Mouse (Mus musculus) limb, embryonic 15.5 days (tissue): ENCODE measurements at regions not wholly inside any gene's neighbourhood (a gene's known extent, or its start where the extent isn't known, plus 50 kb on each side); places are given as distances from the start of the nearest gene placed in this dataset.

Source experiments
- ATAC-seq: fragments of 200-750 bp; cut with Nextera tagmentation; 2 replicates; pipeline ENCODE4 v1.8.0; 2017; ENCODE audit warnings: low read depth, moderate TSS enrichment; ENCODE audit not compliant: insufficient number of reproducible peaks, low FRiP score, low TSS enrichment
- H3K27ac ChIP-seq: fragments of 300-500 bp; sonication (generic); 2 replicates; pipeline ENCODE4 v1.5.1; 2015; ENCODE audit warnings: moderate library complexity, mild to moderate bottlenecking, inconsistent platforms
- H3K27me3 ChIP-seq: fragments of 300-500 bp; sonication (generic); 2 replicates; pipeline ENCODE4 v1.6.1; 2015; ENCODE audit warnings: inconsistent platforms
- H3K36me3 ChIP-seq: fragments of 300-500 bp; sonication (generic); 2 replicates; pipeline ENCODE4 v1.6.1; 2015; ENCODE audit warnings: inconsistent platforms
- H3K4me1 ChIP-seq: fragments of 300-500 bp; sonication (generic); 2 replicates; pipeline ENCODE4 v1.6.1; 2015; ENCODE audit warnings: inconsistent platforms
- H3K4me2 ChIP-seq: fragments of 300-500 bp; sonication (generic); 2 replicates; pipeline ENCODE4 v1.6.1; 2015; ENCODE audit warnings: mild to moderate bottlenecking, inconsistent platforms
- H3K4me3 ChIP-seq: fragments of 300-500 bp; sonication (generic); 2 replicates; pipeline ENCODE4 v1.5.1; 2015; ENCODE audit warnings: mild to moderate bottlenecking, inconsistent platforms
- H3K9ac ChIP-seq: fragments of 300-500 bp; sonication (generic); 2 replicates; pipeline ENCODE4 v1.6.1; 2015; ENCODE audit warnings: inconsistent platforms
- H3K9me3 ChIP-seq: fragments of 300-500 bp; sonication (generic); 2 replicates; pipeline ENCODE4 v1.6.1; 2016; ENCODE audit warnings: inconsistent platforms
- WGBS: fragments of 180-500 bp; shearing (Covaris S2); methylation state at CpG from one replicate; pipeline ENCODE4 v1.1.7; 2015; 5-methylcytosine and 5-hydroxymethylcytosine counted together

GRCm38 (mm10) chr13:69955503-69955902 is 153.3 kb downstream of the Med10 start:
- H3K4me3 ChIP-seq, result no peak overlapping the region
- no peaks in the 10 kb centered on the region for H3K4me1 ChIP-seq
- no peak overlapping the region for H3K9ac ChIP-seq
- H3K27me3 ChIP-seq, result no peaks in the 10 kb centered on the region
- no peaks in the 10 kb centered on the region for H3K36me3 ChIP-seq
- no peaks in the 10 kb centered on the region for H3K9me3 ChIP-seq
- H3K4me2 ChIP-seq, result no peak overlapping the region
- ATAC-seq, result no peak
- no peak overlapping the region for H3K27ac ChIP-seq
- WGBS, result 55% methylated on average over 2 of the region's 2 CpGs

DNA sequence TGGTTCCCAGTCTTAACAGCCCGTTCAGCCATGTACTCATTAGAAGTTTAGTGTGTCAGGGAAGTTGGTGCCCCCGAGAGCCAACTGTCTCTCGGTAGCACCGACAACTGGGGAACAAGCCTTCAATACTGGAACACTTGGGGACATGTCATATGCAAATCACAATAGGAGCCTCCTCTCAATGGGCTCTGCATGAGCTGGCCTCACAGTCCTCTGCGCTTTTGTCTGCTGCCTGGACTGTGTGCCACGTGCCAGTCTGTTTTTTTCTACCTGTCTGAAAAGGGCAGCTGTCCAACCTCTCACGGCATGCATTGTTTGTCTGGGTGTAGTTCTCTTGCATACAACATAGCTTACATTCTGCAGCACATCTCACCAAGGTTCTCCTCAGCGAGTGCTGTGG is 161.7 kb downstream of the Med10 start:
- Histone ChIP-seq H3K9ac (no peak overlapping the region), H3K4me3 (no peak overlapping the region), H3K27ac (no peak overlapping the region), H3K4me1 (no peaks in the 10 kb centered on the region), H3K36me3 (no peaks in the 10 kb centered on the region), H3K27me3 (no peaks in the 10 kb centered on the region), H3K9me3 (no peaks in the 10 kb centered on the region), H3K4me2 (no peak overlapping the region)
- ATAC-seq, result no peak
- 80% methylated on average over 8 of the region's 8 CpGs for WGBS

DNA sequence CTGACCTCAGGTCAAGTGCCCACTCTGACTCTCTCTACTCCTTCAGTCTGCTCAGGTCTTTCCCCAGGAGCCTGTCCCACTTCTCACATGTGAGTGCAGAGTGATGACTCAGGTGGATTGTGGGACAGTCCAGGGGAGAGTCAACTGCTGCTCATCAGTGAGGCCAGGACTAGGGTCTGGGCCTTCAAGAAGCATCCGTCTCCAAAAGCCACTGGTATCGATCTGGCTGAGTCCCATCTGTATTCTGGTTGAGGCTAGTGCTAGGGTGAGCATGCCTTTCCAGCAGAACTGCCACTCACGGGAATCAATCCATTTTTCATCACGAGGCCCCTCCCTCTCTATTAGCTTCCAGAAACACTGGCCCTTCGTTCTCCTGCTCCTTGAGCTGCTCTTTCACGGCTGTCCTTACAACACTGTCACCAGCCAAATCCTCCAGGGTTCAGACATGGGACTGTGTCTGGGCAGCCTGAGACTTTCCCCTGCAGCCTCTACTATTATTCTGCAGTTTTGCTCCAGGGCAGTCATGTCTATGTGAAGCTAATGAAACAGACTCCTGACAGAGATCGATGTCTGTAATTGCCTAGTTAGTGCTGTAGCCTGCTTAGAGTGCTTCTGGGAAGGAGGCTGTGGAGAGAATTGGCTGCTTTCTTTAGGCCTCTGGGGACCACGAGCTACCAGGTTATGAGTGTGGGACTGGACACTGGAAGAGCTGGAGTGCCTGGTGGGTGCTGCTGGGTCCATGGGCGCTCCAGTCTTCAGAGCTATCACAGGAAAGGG is 169.3 kb downstream of the Med10 start:
- H3K4me2 ChIP-seq, result no peak overlapping the region
- no peaks in the 10 kb centered on the region for H3K9me3 ChIP-seq
- no peak overlapping the region for H3K27ac ChIP-seq
- no peaks in the 10 kb centered on the region for H3K27me3 ChIP-seq
- no peaks in the 10 kb centered on the region for H3K4me1 ChIP-seq
- no peak overlapping the region for H3K4me3 ChIP-seq
- H3K36me3 ChIP-seq, result no peaks in the 10 kb centered on the region
- WGBS, result 61% methylated on average over 9 of the region's 9 CpGs
- no peak overlapping the region for H3K9ac ChIP-seq
- no peak for ATAC-seq

- Histone ChIP-seq H3K4me1 (no peaks in the 10 kb centered on the region), H3K9ac (no peak overlapping the region), H3K36me3 (no peaks in the 10 kb centered on the region), H3K9me3 (no peaks in the 10 kb centered on the region), H3K4me2 (no peak overlapping the region), H3K4me3 (no peak overlapping the region), H3K27me3 (no peaks in the 10 kb centered on the region), H3K27ac (no peak overlapping the region)
- ATAC-seq, result no peak
- 80% methylated on average over 5 of the region's 5 CpGs for WGBS
Measured at GRCm38 (mm10) chr13:69974835-69975234, 172.6 kb downstream of the Med10 start.

- H3K4me2 ChIP-seq, result no peak overlapping the region
- no peaks in the 10 kb centered on the region for H3K9me3 ChIP-seq
- no peak overlapping the region for H3K9ac ChIP-seq
- 0 out of 2 replicates have a peak, but pooled peaks cover 3% of the 10 kb centered on the region for H3K27me3 ChIP-seq
- H3K27ac ChIP-seq, result no peak overlapping the region
- WGBS, result 79% methylated on average over 1 of the region's 1 CpGs
- no peak overlapping the region for H3K4me3 ChIP-seq
- ATAC-seq, result no peak
- peaks cover 18% of the 10 kb centered on the region for H3K4me1 ChIP-seq
- H3K36me3 ChIP-seq, result no peaks in the 10 kb centered on the region
Measured at GRCm38 (mm10) chr13:69984159-69984558, 182.0 kb downstream of the Med10 start.

DNA sequence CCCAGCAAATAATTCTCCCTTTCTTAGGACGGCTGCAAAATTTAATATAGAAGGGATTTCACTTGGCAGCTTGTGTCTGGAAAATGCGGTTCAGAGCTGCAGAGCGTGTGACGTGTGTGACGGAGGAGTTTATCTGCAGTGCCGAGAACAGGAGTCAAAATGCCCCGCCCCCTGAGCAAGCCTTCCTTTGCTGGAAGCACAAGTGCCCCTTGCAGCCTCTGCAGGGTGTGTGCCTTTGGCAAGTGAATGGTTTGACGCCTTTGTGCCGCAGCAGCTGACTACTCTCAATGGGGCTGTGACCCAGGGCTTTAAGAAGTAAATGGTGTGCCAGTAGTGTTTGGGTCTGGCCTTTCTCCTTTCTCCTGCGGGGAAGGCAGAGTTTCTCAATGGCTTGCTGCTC is 185.0 kb downstream of the Med10 start:
- peak overlapping the region; percentile 43 for H3K27ac ChIP-seq
- no peaks in the 10 kb centered on the region for H3K36me3 ChIP-seq
- H3K4me2 ChIP-seq, result no peak overlapping the region; the same call in 1 of the 2 replicates
- no peaks in the 10 kb centered on the region for H3K9me3 ChIP-seq
- H3K4me3 ChIP-seq, result no peak overlapping the region
- H3K9ac ChIP-seq, result no peak overlapping the region
- 12% methylated on average over 10 of the region's 10 CpGs for WGBS
- peaks cover 22% of the 10 kb centered on the region for H3K4me1 ChIP-seq
- peak; percentile 62; the same call in 1 of the 2 replicates for ATAC-seq
- H3K27me3 ChIP-seq, result 0 out of 2 replicates have a peak, but pooled peaks cover 3% of the 10 kb centered on the region

- Histone ChIP-seq H3K9me3 (no peaks in the 10 kb centered on the region), H3K9ac (no peak overlapping the region), H3K4me1 (peaks cover 22% of the 10 kb centered on the region), H3K27me3 (0 out of 2 replicates have a peak, but pooled peaks cover 3% of the 10 kb centered on the region), H3K27ac (no peak overlapping the region), H3K36me3 (no peaks in the 10 kb centered on the region), H3K4me3 (no peak overlapping the region), H3K4me2 (no peak overlapping the region)
- no peak for ATAC-seq
- 25% methylated on average over 4 of the region's 4 CpGs for WGBS
Measured at GRCm38 (mm10) chr13:69988319-69988718, 186.1 kb downstream of the Med10 start.

DNA sequence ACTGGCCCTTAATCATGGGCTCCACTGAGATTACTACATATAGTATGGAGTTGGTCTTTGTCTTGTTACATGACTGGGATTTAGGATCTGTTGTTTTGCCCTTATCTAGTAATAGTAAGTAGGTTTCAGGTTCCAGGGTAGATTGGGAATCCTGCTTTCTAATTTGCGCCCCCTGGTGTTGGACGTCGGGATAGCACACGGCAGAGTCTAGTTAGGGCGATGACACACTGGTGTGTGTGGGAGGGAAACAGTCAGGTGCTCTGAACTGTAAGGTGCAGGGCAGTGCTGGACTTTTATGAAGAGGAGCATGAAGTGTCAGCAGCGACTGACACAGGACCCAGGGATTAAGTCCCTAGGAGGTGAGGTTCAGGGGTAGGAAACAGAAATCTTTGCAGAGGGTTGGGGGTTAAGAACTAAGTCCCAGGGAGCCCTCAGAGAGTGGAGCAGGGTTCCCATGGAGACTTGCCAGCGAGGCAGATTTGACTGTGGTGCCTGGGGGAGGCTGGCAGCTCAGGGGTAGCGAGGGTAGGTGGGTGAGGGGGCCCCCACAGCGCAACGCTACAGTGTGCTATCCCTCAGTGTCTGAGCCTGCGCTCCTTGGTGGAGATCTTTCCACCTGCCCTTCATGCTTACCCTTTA is 189.2 kb downstream of the Med10 start:
- no peak overlapping the region for H3K9ac ChIP-seq
- no peaks in the 10 kb centered on the region for H3K36me3 ChIP-seq
- no peaks in the 10 kb centered on the region for H3K27me3 ChIP-seq
- no peak for ATAC-seq
- H3K27ac ChIP-seq, result no peak overlapping the region
- peaks cover 22% of the 10 kb centered on the region for H3K4me1 ChIP-seq
- 31% methylated on average over 11 of the region's 11 CpGs for WGBS
- no peak overlapping the region; the same call in 1 of the 2 replicates for H3K4me2 ChIP-seq
- no peak overlapping the region for H3K4me3 ChIP-seq
- no peaks in the 10 kb centered on the region for H3K9me3 ChIP-seq

DNA sequence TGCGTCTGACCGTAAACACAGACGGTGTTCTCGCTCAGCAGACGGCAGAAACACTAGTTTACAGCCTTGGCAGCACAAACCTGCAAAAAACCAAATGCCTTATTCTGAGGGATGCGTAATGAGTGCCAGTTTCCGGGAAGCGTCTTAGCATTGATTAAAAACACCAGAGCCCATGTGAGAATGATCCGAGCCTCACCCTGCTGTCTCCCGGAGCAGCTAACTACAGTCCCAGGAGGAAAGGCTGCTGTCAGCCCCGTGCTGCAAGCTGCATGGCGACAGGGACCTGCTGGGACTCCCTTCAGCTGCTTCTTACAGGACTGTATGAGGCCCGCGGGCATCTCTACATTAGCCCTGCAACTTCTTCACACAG is 189.7 kb downstream of the Med10 start:
- Histone ChIP-seq H3K36me3 (no peaks in the 10 kb centered on the region), H3K4me1 (peaks cover 19% of the 10 kb centered on the region), H3K4me2 (no peak overlapping the region; the same call in 1 of the 2 replicates), H3K4me3 (no peak overlapping the region), H3K9me3 (no peaks in the 10 kb centered on the region), H3K27me3 (no peaks in the 10 kb centered on the region), H3K9ac (no peak overlapping the region), H3K27ac (no peak overlapping the region)
- ATAC-seq, result no peak
- 34% methylated on average over 14 of the region's 14 CpGs for WGBS

DNA sequence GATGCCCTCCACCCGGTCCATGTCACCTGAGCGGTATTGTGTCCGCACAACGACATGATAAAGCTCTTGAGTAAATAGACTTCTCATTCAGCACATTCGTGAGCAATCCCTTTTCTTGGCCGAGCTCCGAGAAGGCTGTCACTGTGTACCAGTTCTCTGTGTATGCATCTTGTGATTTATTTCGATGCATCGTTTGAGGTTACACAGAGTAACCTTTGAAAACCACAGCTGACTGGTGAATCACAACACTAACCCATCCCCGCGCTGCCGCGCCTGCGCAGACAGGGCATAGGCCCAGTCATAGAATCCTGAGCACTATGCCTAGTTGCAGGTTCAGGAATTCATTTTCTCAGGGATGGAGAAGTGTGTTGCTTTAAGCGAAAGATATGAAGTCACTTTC is 201.4 kb downstream of the Med10 start:
- H3K4me2 ChIP-seq, result no peak overlapping the region
- no peak for ATAC-seq
- WGBS, result 89% methylated on average over 15 of the region's 15 CpGs
- H3K9me3 ChIP-seq, result no peaks in the 10 kb centered on the region
- no peaks in the 10 kb centered on the region for H3K36me3 ChIP-seq
- H3K27ac ChIP-seq, result no peak overlapping the region
- H3K9ac ChIP-seq, result no peak overlapping the region
- no peak overlapping the region for H3K4me3 ChIP-seq
- no peaks in the 10 kb centered on the region for H3K4me1 ChIP-seq
- H3K27me3 ChIP-seq, result no peaks in the 10 kb centered on the region

GRCm38 (mm10) chr13:70012123-70012522 is 209.9 kb downstream of the Med10 start:
- no peaks in the 10 kb centered on the region for H3K36me3 ChIP-seq
- no peak for ATAC-seq
- no peaks in the 10 kb centered on the region for H3K27me3 ChIP-seq
- no peak overlapping the region for H3K9ac ChIP-seq
- no peak overlapping the region for H3K27ac ChIP-seq
- no peak overlapping the region for H3K4me3 ChIP-seq
- no peak overlapping the region for H3K4me2 ChIP-seq
- no peaks in the 10 kb centered on the region for H3K4me1 ChIP-seq
- no peaks in the 10 kb centered on the region for H3K9me3 ChIP-seq
- WGBS, result 51% methylated on average over 3 of the region's 3 CpGs

- no peaks in the 10 kb centered on the region for H3K27me3 ChIP-seq
- no peak for ATAC-seq
- 56% methylated on average over 4 of the region's 4 CpGs for WGBS
- H3K9ac ChIP-seq, result no peak overlapping the region
- H3K4me1 ChIP-seq, result no peaks in the 10 kb centered on the region
- no peaks in the 10 kb centered on the region for H3K36me3 ChIP-seq
- H3K4me2 ChIP-seq, result no peak overlapping the region
- H3K4me3 ChIP-seq, result no peak overlapping the region
- no peak overlapping the region for H3K27ac ChIP-seq
- no peaks in the 10 kb centered on the region for H3K9me3 ChIP-seq
Measured at GRCm38 (mm10) chr13:70015183-70015582, 213.0 kb downstream of the Med10 start.
